Mouse (Mus musculus) monocyte, adult 5-6 weeks (primary cell): ENCODE measurements at regions not wholly inside any gene's neighbourhood (a gene's known extent, or its start where the extent isn't known, plus 50 kb on each side); places are given as distances from the start of the nearest gene placed in this dataset.

Experiments
- ATAC-seq: fragments of 153-309, 156-312 bp; replicated peaks from 2 replicates; pipeline ENCODE4 v1.8.0; 2017; ENCODE audit warnings: mild to moderate bottlenecking; ENCODE audit not compliant: low TSS enrichment, insufficient number of reproducible peaks, severe bottlenecking, poor library complexity, low FRiP score

- ATAC-seq, result no peak
Measured at GRCm38 (mm10) chr13:115346115-115347021, 244.6 kb upstream of the Itga1 start.

GRCm38 (mm10) chr13:115329000-115329960, 227.5 kb upstream of the Itga1 start:
- no peak for ATAC-seq

GRCm38 (mm10) chr13:115326294-115326693, 224.5 kb upstream of the Itga1 start:
- ATAC-seq, result no peak

- ATAC-seq, result no peak
Measured at GRCm38 (mm10) chr13:115316681-115317080, 214.9 kb upstream of the Itga1 start.

GRCm38 (mm10) chr13:115308586-115308985, 206.8 kb upstream of the Itga1 start:
- no peak for ATAC-seq

- ATAC-seq, result no peak
Measured at GRCm38 (mm10) chr13:115287371-115287770, 185.6 kb upstream of the Itga1 start.

GRCm38 (mm10) chr13:115266164-115266563, 164.4 kb upstream of the Itga1 start:
- no peak for ATAC-seq

- ATAC-seq, result no peak
Measured at GRCm38 (mm10) chr13:115257345-115257744, 155.6 kb upstream of the Itga1 start.

- ATAC-seq, result no peak
Measured at GRCm38 (mm10) chr13:115252541-115252940, 150.8 kb upstream of the Itga1 start.

GRCm38 (mm10) chr13:115231981-115232380, 130.2 kb upstream of the Itga1 start:
- no peak for ATAC-seq

- ATAC-seq, result peak; percentile 63
Measured at GRCm38 (mm10) chr13:115230494-115230893, 128.7 kb upstream of the Itga1 start.

GRCm38 (mm10) chr13:115226824-115227223, 125.1 kb upstream of the Itga1 start:
- ATAC-seq, result no peak

GRCm38 (mm10) chr13:115219701-115220100, 117.9 kb upstream of the Itga1 start:
- ATAC-seq, result no peak

GRCm38 (mm10) chr13:115211285-115211684, 109.5 kb upstream of the Itga1 start:
- no peak for ATAC-seq

- ATAC-seq, result no peak
Measured at GRCm38 (mm10) chr13:115210643-115211208, 109.0 kb upstream of the Itga1 start.

GRCm38 (mm10) chr13:115209402-115210192, 107.8 kb upstream of the Itga1 start:
- peak; percentile 88 for ATAC-seq

GRCm38 (mm10) chr13:115206723-115207122, 105.0 kb upstream of the Itga1 start:
- ATAC-seq, result no peak

- ATAC-seq, result no peak
Measured at GRCm38 (mm10) chr13:115199166-115199565, 97.4 kb upstream of the Itga1 start.
